Mouse (Mus musculus) cerebellum, adult 8-10 months (tissue): ENCODE data around the gene Ppp2r5d.
A peak's percentile ranks its signal among the peaks of the same experiment; 100 is the strongest.

ENCODE experiments used
- DNase-seq: peaks from one replicate; pipeline ENCODE4 v3.0.0; 2022

Gene Ppp2r5d

GRCm38 (mm10) chr17:46644152-46644805 lies 60.6 kb downstream of the Ppp2r5d start:
- no peak for DNase-seq

- DNase-seq = no peak
Measured at GRCm38 (mm10) chr17:46642060-46642459, 62.9 kb downstream of the Ppp2r5d start.

- DNase-seq = no peak
Measured at GRCm38 (mm10) chr17:46639929-46640328, 65.0 kb downstream of the Ppp2r5d start.

DNA sequence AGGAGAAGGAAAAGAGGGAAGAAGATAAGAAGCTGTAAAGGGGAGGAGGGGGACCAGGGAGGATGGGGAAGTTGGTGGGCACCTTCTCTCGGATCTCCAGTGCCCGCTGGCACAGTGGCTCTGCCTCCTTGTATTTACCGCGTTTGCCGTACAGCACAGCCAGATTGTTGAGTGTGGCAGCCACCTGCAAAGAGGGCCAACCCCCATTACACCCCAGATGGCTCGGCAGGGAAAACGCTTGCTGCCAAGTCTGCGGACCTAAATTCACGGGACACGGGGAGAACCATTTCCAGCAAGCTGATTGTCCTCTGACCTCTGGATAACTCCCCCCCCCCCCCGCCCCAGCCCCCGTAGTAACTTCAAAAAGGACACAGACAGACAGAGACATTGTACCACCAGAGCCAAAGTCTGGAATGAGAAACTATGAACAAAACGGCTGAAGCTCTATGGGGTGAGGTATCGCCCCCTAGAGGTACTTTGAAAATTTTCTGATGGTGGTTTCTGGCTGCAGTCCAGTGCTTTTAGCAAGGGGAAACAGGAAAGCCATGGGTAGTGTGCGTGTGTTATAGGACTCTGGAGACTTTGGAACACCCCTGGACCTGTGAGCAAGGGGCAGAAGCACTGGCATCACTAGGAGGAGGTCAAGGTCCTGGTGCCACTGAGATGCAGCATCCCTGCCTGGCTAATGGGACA lies 67.9 kb downstream of the Ppp2r5d start:
- peak; percentile 81 for DNase-seq
